Mouse (Mus musculus) stomach, embryonic 14.5 days (tissue): ENCODE results near the gene Slc37a4. TPM values are rescaled to one million over a fixed set of nuclear protein-coding genes. Genes with fewer than 3 reads are reported as not detected.

ENCODE experiments used
- ATAC-seq: fragments of 200-750 bp; cut with Nextera tagmentation; 2 replicates; pipeline ENCODE4 v1.8.0; 2017; ENCODE audit warnings: low read depth, moderate TSS enrichment; ENCODE audit not compliant: insufficient number of reproducible peaks, insufficient read depth, low FRiP score
- H3K27ac ChIP-seq: fragments of 300-500 bp; sonication (generic); 2 replicates; pipeline ENCODE4 v1.5.1; 2014; ENCODE audit warnings: mild to moderate bottlenecking, low read length, moderate library complexity, mixed read lengths
- H3K27me3 ChIP-seq: fragments of 300-500 bp; sonication (generic); 2 replicates; pipeline ENCODE4 v1.6.1; 2014; ENCODE audit warnings: low read length, control low read depth, mixed read lengths; ENCODE audit not compliant: control insufficient read depth, insufficient read depth
- H3K36me3 ChIP-seq: fragments of 300-500 bp; sonication (generic); 2 replicates; pipeline ENCODE4 v1.6.1; 2014; ENCODE audit warnings: mild to moderate bottlenecking, control low read depth, low read length, moderate library complexity, mixed read lengths; ENCODE audit not compliant: control insufficient read depth, insufficient read depth
- H3K4me1 ChIP-seq: fragments of 300-500 bp; sonication (generic); 2 replicates; pipeline ENCODE4 v1.6.1; 2014; ENCODE audit warnings: low read length, control low read depth, mixed read lengths; ENCODE audit not compliant: control insufficient read depth, insufficient read depth
- H3K4me2 ChIP-seq: fragments of 300-500 bp; sonication (generic); replicated peaks from 2 replicates; pipeline ENCODE4 v1.6.1; 2014; ENCODE audit warnings: low read depth, low read length, control low read depth
- H3K4me3 ChIP-seq: fragments of 300-500 bp; sonication (generic); 2 replicates; pipeline ENCODE4 v1.5.1; 2014; ENCODE audit warnings: low read depth, low read length, control low read depth
- H3K9ac ChIP-seq: fragments of 300-500 bp; sonication (generic); replicated peaks from 2 replicates; pipeline ENCODE4 v1.6.1; 2014; ENCODE audit warnings: low read depth, mild to moderate bottlenecking, control low read depth, low read length, moderate library complexity, mixed read lengths
- H3K9me3 ChIP-seq: fragments of 300-500 bp; sonication (generic); 2 replicates; pipeline ENCODE4 v1.6.1; 2016; ENCODE audit warnings: low read depth, low read length, control low read depth; ENCODE audit not compliant: control insufficient read depth
- WGBS: fragments of 180-500 bp; shearing (Covaris S2); extraction: QIAGEN DNeasy Blood & Tissue Kit; methylation state at CpG from one replicate; pipeline ENCODE4 v1.1.7; 2014; 5-methylcytosine and 5-hydroxymethylcytosine counted together
- polyA plus RNA-seq: library from polyadenylated mRNA; unstranded; fragments of >200 nt; fragmentation: Nextera tagmentation; extraction: Ambion mirVana; gene quantifications from 2 replicates; pipeline ENCODE4 v1.2.1, GENCODE M21; 2014

Slc37a4 gene
- polyA plus RNA-seq, 1 experiment from 2014 or later = 22.3 TPM

- WGBS = 5% methylated on average over 15 of the region's 15 CpGs
- ATAC-seq = no peak; the same call in 1 of the 2 replicates
- H3K4me2 ChIP-seq = peak overlapping the region; percentile 98
These were observed 16.8 kb upstream of the Slc37a4 start for GRCm38 (mm10) chr9:44379862-44380261.

GRCm38 (mm10) chr9:44384596-44384995, 12.1 kb upstream of the Slc37a4 start:
- 88% methylated on average over 13 of the region's 13 CpGs for WGBS
- Histone ChIP-seq H3K27me3 (no peaks in the 10 kb centered on the region), H3K27ac (no peak overlapping the region), H3K36me3 (peaks cover 81% of the 10 kb centered on the region), H3K4me1 (peaks cover 8% of the 10 kb centered on the region), H3K4me2 (no peak overlapping the region), H3K4me3 (no peak overlapping the region), H3K9ac (no peak overlapping the region), H3K9me3 (no peaks in the 10 kb centered on the region)
- no peak for ATAC-seq

More at GRCm38 (mm10) chr9:44379862-44380261, 16.8 kb upstream of the Slc37a4 start:
- Histone ChIP-seq H3K27me3 (no peaks in the 10 kb centered on the region), H3K9ac (peak overlapping the region; percentile 92), H3K9me3 (no peaks in the 10 kb centered on the region), H3K27ac (peak overlapping the region; percentile 83), H3K4me3 (peak overlapping the region; percentile 69), H3K4me1 (peaks cover 8% of the 10 kb centered on the region), H3K36me3 (peaks cover 38% of the 10 kb centered on the region)

- H3K4me1 ChIP-seq = no peaks in the 10 kb centered on the region
- peaks cover 87% of the 10 kb centered on the region for H3K36me3 ChIP-seq
- no peak overlapping the region for H3K9ac ChIP-seq
- no peak overlapping the region for H3K4me3 ChIP-seq
- ATAC-seq = no peak
- WGBS = 78% methylated on average over 3 of the region's 3 CpGs
- H3K9me3 ChIP-seq = no peaks in the 10 kb centered on the region
- no peaks in the 10 kb centered on the region for H3K27me3 ChIP-seq
- no peak overlapping the region for H3K4me2 ChIP-seq
- no peak overlapping the region for H3K27ac ChIP-seq
These were observed 9.4 kb upstream of the Slc37a4 start for GRCm38 (mm10) chr9:44387221-44387620.

GRCm38 (mm10) chr9:44389273-44389672, 7.4 kb upstream of the Slc37a4 start:
- no peak for ATAC-seq
- no peaks in the 10 kb centered on the region for H3K27me3 ChIP-seq
- no peak overlapping the region for H3K27ac ChIP-seq
- peaks cover 66% of the 10 kb centered on the region for H3K36me3 ChIP-seq
- H3K4me1 ChIP-seq = no peaks in the 10 kb centered on the region
- H3K9ac ChIP-seq = no peak overlapping the region
- H3K4me3 ChIP-seq = no peak overlapping the region
- no peaks in the 10 kb centered on the region for H3K9me3 ChIP-seq
- no peak overlapping the region for H3K4me2 ChIP-seq
- 58% methylated on average over 8 of the region's 8 CpGs for WGBS

GRCm38 (mm10) chr9:44391466-44391865, 5.2 kb upstream of the Slc37a4 start:
- peak; percentile 37; the same call in 1 of the 2 replicates for ATAC-seq
- H3K27ac ChIP-seq = no peak overlapping the region
- no peaks in the 10 kb centered on the region for H3K9me3 ChIP-seq
- H3K4me2 ChIP-seq = no peak overlapping the region
- 41% methylated on average over 4 of the region's 4 CpGs for WGBS
- H3K36me3 ChIP-seq = peaks cover 45% of the 10 kb centered on the region
- H3K4me1 ChIP-seq = 0 out of 2 replicates have a peak, but pooled peaks cover 3% of the 10 kb centered on the region
- no peak overlapping the region for H3K4me3 ChIP-seq
- H3K27me3 ChIP-seq = no peaks in the 10 kb centered on the region
- no peak overlapping the region for H3K9ac ChIP-seq

GRCm38 (mm10) chr9:44398087-44398486, 1.4 kb downstream of the Slc37a4 start:
- Histone ChIP-seq H3K27me3 (no peaks in the 10 kb centered on the region), H3K4me1 (0 out of 2 replicates have a peak, but pooled peaks cover 8% of the 10 kb centered on the region), H3K4me2 (peak overlapping the region; percentile 84), H3K36me3 (peaks cover 19% of the 10 kb centered on the region), H3K9me3 (no peaks in the 10 kb centered on the region), H3K4me3 (peak overlapping the region; percentile 77; the same call in 1 of the 2 replicates), H3K27ac (no peak overlapping the region), H3K9ac (no peak overlapping the region)
- 19% methylated on average over 4 of the region's 4 CpGs for WGBS
- ATAC-seq = no peak

GRCm38 (mm10) chr9:44398551-44398950, 1.9 kb downstream of the Slc37a4 start:
- 0 out of 2 replicates have a peak, but pooled peaks cover 8% of the 10 kb centered on the region for H3K4me1 ChIP-seq
- ATAC-seq = no peak
- no peak overlapping the region for H3K27ac ChIP-seq
- H3K4me3 ChIP-seq = no peak overlapping the region
- H3K36me3 ChIP-seq = peaks cover 24% of the 10 kb centered on the region
- H3K27me3 ChIP-seq = no peaks in the 10 kb centered on the region
- H3K9ac ChIP-seq = no peak overlapping the region
- H3K9me3 ChIP-seq = no peaks in the 10 kb centered on the region
- WGBS = 78% methylated on average over 9 of the region's 9 CpGs
- peak overlapping the region; percentile 84 for H3K4me2 ChIP-seq

- Histone ChIP-seq H3K4me3 (no peak overlapping the region), H3K9me3 (no peaks in the 10 kb centered on the region), H3K4me1 (0 out of 2 replicates have a peak, but pooled peaks cover 8% of the 10 kb centered on the region), H3K9ac (no peak overlapping the region), H3K27me3 (no peaks in the 10 kb centered on the region), H3K27ac (no peak overlapping the region), H3K4me2 (no peak overlapping the region), H3K36me3 (peaks cover 30% of the 10 kb centered on the region)
- WGBS = 87% methylated on average over 13 of the region's 13 CpGs
- ATAC-seq = no peak
These were observed 2.6 kb downstream of the Slc37a4 start for GRCm38 (mm10) chr9:44399114-44399794.

GRCm38 (mm10) chr9:44399795-44400114, 3.1 kb downstream of the Slc37a4 start:
- Histone ChIP-seq H3K36me3 (peaks cover 35% of the 10 kb centered on the region), H3K4me3 (no peak overlapping the region)
- 82% methylated on average over 6 of the region's 6 CpGs for WGBS

More at GRCm38 (mm10) chr9:44399795-44400114, 3.1 kb downstream of the Slc37a4 start:
- Histone ChIP-seq H3K4me2 (no peak overlapping the region), H3K27ac (no peak overlapping the region), H3K4me1 (0 out of 2 replicates have a peak, but pooled peaks cover 8% of the 10 kb centered on the region), H3K9ac (no peak overlapping the region), H3K27me3 (no peaks in the 10 kb centered on the region), H3K9me3 (no peaks in the 10 kb centered on the region)
- no peak for ATAC-seq
